Mouse (Mus musculus): Measurements from ENCODE around the gene Usp50. TPM values are rescaled to one million over a fixed set of nuclear protein-coding genes. Genes with fewer than 3 reads are reported as not detected.

Gene Usp50
- 1 to 10 TPM in 1 of 2 experiments, under 1 TPM in 1; 0.78 to 2.5 TPM for polyA plus RNA-seq (2012; fragmentation: generic; extraction: Trizol)

DNA sequence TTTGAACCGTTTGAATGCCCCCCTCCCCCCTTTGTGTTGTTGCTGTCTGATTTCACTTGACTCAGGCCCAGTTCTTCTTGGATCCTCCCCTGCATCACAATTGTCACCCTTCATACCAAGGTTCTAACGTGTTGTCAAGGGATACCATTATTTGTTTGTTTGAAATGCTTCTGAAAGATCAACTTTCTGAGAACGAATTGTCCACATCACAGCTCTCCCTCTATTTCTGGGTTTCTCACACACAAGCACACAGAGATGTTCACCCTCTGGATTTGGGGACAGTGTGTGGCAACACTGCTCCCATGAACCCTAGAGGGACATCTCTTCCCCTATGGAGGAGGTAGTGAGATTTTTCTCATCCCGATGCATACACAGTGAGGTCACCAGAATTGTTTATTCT lies at the start of gene Usp50:
TSS of gene Usp50 (minus strand) at position 101 of the 400 bp plus-strand sequence.

DNA sequence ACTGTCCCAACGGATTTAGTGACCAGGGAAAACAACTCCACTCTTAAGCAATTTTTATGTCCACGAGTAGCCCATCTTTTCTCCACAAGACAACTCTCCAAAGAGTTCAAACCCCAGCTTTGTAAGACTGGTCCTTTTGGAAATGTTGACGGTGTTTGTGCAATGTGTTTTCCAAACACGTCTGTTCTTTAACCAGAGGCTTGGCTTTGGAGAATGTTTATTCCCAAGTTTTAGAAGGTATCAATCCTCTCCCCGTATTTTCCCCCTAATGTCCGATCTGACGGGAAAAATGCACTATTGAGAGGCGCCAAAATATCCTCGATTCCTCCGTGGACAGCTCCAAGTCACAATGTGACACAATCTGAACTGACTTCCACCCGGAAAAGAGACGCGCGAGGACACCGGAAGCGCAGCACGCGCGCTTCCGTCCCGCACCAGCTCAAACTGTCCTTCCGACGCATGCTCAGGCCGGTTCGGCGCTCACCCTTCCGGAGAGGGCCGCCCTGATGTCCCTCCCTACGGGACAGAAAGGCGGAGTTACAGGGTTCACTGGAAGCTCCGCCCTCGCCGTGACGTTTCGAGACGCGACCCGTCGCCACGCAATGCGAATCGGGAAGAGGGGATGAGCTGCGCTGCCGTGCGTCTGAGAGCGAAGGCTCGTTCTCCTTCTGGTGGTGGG lies 76.4 kb downstream of the Usp50 start, which contains the start of gene Usp8:
TSS of gene Usp8 (plus strand) at position 570 of the 679 bp plus-strand sequence.

GRCm38 (mm10) chr2:126676122-126676515 lies 107.2 kb downstream of the Usp50 start, which contains the start of gene Gabpb1:
TSS of gene Gabpb1 (minus strand) at chr2:126676337.

Other genes with a start within 250 kb of the Usp50 start
- gene Slc27a2, start 231.1 kb downstream of the Usp50 start, polyA plus RNA-seq (2012; fragmentation: generic; extraction: Trizol), result not detected
- gene Hdc, start 164.2 kb downstream of the Usp50 start, polyA plus RNA-seq (2012; fragmentation: generic; extraction: Trizol), result under 1 TPM; 0.06 to 0.45 TPM
- gene Gabpb1, start 107.1 kb downstream of the Usp50 start, polyA plus RNA-seq (2012; fragmentation: generic; extraction: Trizol), result 1 to 10 TPM; 2.1 to 9.2 TPM
- 10 to 100 TPM in 1 of 2 experiments, under 1 TPM in 1; 0.87 to 12.4 TPM for gene Usp8, start 76.1 kb downstream of the Usp50 start, polyA plus RNA-seq (2012; fragmentation: generic; extraction: Trizol)
- gene Trpm7, start 92.8 kb upstream of the Usp50 start, polyA plus RNA-seq (2012; fragmentation: generic; extraction: Trizol), result 1 to 10 TPM in 1 of 2 experiments, under 1 TPM in 1; 0.50 to 3.9 TPM
- gene Sppl2a, start 149.8 kb upstream of the Usp50 start, polyA plus RNA-seq (2012; fragmentation: generic; extraction: Trizol), result 1 to 10 TPM in 1 of 2 experiments, under 1 TPM in 1; 0.42 to 8.7 TPM
- 1 to 10 TPM in 1 of 2 experiments, under 1 TPM in 1; 0.09 to 1.3 TPM for gene Ap4e1, start 225.2 kb upstream of the Usp50 start, polyA plus RNA-seq (2012; fragmentation: generic; extraction: Trizol)

Data from C3H10T1/2 (cell line).